Mouse (Mus musculus) gastrocnemius, adult 2 months (tissue): Measurements from ENCODE around the gene Fam133b. TPM values are rescaled to one million over a fixed set of nuclear protein-coding genes. Genes with fewer than 3 reads are reported as not detected.
"Not testable (repeated sequence)": the region's sequence is repeated elsewhere in the genome, so short reads cannot be mapped to it uniquely, and the experiment has no call there.

Source experiments
- DNase-seq: peaks from one replicate; pipeline ENCODE4 v3.0.0; 2022
- H3K27ac ChIP-seq: fragments of 200-600 bp; 2 replicates; pipeline ENCODE4 v1.8.1; 2022; ENCODE audit warnings: mild to moderate bottlenecking
- H3K4me3 ChIP-seq: fragments of 200-600 bp; 2 replicates; pipeline ENCODE4 v1.8.1; 2022; ENCODE audit warnings: mild to moderate bottlenecking, moderate library complexity
- CTCF ChIP-seq: fragments of 200-600 bp; IDR thresholded peaks from 2 replicates; pipeline ENCODE4 v1.8.1; 2022; ENCODE audit warnings: antibody characterized with exemption, mild to moderate bottlenecking, moderate library complexity
- intact Hi-C: fragments of 180-260 bp; cut with DNase I; formaldehyde crosslinking; loops from one replicate; pipeline ENCODE4 v1.15.1; 2025
- total RNA-seq, 2 experiments: library from RNA; stranded (reverse); gene quantifications; 2 replicates each; pipeline ENCODE4 v1.2.3; 2021

The Fam133b gene
- total RNA-seq, 2 experiments from 2014 or later, result 14.5 to 15.7 TPM

DNA sequence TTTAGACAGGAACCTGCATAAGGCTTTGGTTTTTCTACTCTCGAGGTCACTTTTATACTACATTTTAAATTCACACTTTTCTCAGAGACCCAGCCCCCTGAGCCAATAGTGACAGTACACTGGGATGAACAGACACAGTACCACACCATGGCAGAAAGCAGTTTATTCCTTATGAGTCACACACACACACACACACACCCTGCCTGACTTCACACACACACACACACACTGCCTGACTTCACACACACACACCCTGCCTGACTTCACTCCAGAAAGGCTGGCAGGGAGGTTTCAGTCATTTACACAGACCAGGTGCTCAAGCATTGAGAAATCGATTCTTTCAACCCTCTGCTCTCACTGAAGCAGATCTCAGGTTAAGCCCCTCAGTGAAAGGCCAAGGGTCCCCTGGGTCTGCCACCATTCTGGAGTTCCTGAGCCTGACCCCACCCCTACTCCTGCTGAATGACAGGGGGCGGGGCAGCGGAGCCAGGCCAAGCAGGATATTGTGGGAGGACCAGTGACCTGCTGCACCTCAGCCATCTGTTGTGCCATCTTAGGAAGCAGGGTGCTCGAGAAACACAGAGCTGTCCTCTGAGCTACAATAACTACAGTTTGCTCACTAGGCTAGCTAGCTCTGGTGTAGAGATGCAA, 16.5 kb upstream of the Fam133b start:
- no peak for DNase-seq
- TF ChIP-seq CTCF, result no peak
- Histone ChIP-seq H3K27ac (no peak overlapping the region), H3K4me3 (no peak overlapping the region)
- intact Hi-C loops, result no loop called here

DNA sequence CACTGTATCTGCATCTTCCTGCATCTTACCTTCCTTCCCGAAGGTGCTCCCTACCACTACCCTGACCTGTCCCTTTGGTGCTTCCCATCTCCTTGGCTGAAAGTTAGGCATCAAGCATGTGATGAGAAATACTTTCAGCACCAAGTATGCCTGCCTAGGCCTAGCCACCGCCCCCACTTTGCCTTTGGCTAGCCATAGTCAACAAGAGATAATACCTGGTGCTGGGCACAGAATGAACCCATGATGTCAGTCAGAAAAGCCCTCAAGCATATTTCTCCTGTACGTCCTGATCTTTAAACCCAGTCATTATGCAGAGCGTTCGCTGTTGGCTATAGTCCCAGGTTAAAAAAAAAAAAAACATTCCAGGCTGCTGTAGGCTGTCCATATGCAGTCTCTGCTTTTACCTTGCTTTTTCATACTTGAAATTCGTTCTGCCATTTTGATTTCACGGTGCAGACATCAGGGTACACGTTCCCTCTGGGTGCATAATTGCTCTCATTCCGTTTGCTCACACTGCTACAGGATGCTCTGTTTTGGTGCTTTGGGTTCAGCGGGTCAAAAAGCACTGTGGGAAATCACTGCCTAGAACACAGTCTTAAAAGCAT, 13.9 kb upstream of the Fam133b start:
- no peak overlapping the region for H3K27ac ChIP-seq
- DNase-seq, result no peak
- intact Hi-C loops, result no loop called here
- TF ChIP-seq CTCF, result no peak
- H3K4me3 ChIP-seq, result no peak overlapping the region

DNA sequence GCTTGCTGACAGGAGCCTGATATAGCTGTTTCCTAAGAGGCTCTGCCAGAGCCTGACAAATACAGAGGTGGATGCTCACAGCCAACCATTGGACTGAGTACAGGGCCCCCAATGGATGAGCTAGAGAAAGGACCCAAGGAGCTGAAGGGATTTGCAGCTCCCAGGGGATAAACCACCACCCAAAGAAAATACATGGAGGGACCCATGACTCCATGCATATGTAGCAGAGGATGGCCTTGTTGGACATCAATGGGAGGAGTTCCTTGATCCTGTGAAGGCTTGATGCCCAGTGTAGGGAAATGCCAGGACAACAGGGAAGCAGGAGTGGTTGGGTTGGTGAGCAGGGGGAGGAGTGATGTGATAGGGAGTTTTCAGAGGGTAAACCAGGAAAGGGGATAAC, 11.6 kb upstream of the Fam133b start:
- DNase-seq, H3K27ac ChIP-seq, H3K4me3 ChIP-seq, intact Hi-C loops: not testable (repeated sequence)

DNA sequence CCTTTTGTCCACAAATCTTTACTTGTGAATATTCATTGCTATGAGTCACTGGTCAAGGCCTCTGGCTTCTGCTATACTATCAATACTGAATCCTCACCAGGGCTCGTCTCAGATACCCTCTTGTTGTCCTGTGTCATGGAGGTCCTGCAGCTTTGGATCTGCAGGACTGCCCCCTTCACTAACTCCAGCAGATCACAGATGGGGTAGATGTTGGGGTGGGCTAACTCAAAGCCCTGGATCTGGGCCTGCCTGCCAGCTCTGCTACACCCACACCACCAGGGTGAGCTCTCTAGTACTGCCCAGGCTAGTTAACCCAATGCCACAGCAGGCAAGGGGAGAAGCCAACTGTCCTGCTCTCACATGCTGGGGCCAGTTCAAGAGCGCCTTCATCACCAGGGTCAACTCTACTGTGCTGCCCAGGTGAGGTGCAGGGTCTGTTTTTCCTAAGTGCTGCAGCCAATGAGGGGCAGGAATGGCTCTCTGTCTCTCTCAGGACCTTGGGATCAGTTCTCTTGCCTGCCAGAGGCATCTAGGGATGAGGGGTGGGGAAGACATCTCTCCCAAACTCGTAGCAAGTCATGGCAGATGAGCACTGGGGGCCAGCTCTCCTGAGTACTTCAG, 6.9 kb upstream of the Fam133b start:
- no peak for TF ChIP-seq CTCF
- DNase-seq, result no peak
- intact Hi-C loops, result no loop called here

DNA sequence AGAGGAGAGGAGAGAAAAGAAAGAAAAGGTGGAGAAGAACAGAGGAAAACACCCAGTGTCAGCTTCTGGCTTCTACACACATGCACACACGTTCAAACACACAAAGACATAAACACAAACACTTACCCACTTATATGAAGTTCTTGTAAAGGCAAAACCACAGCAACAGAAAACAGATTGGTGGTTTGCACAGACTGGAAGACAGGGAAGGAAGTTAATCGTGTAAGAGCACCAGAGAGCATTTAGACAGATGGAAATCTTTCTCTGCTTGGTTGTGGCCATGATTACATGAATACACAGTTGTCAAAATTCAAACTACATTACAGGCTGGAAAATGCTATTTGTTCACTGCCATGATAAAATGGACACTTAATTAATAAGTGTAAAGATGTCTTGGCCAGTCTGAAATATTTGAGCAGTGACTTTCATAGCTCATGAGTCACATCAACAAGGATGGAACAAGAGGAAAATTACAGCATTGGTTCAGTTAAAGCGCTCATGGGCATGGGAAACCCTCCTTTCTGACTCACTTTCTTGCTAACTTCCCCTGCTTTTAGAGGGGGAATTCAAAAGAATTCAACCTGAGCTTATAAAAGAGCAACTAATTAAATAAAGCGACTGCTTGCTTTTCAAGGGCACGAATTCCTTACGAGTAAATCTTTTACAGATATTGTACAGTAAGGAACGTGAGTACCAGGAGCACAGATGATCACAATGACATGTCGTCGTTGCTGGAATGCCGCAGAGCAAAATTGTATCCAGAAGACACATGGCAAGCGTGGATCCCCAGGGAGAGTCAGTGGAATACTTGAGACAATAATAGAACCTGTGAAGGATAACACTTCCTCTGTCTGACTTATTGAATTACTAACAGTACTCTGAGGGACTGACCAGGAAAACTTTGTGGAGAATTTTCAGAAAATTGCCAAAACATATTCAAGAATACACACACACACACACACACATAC, 4.8 kb upstream of the Fam133b start:
- intact Hi-C loops, result no loop called here
- Histone ChIP-seq H3K4me3 (no peak overlapping the region), H3K27ac (no peak overlapping the region)
- DNase-seq, result no peak
- no peak for TF ChIP-seq CTCF

More for the DNA sequence above, 6.9 kb upstream of the Fam133b start:
- Histone ChIP-seq H3K4me3 (no peak overlapping the region), H3K27ac (no peak overlapping the region)

DNA sequence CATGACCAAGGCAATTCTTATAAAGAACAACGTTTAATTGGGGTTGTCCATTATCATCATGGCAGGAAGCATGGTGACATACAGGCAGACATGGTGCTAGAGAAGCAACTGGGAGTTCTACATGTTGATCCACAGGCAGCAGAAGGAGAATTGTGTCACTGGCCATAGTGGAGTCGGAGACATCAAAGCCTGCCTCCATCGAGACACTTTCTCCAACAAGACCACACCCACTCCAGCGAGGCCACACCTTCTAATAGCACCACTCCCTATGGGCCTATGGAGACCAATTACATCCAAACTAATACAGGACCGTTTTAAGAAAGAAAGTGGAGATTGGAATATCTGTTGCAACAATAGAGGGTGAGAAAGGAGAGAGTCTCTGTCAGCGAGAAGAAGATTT, 1.8 kb upstream of the Fam133b start:
- Histone ChIP-seq H3K27ac (no peak overlapping the region), H3K4me3 (no peak overlapping the region)
- DNase-seq, result no peak
- intact Hi-C loops, result loop anchor here (10.0 kb wide), 1 partner anchor 397 kb away; no protein-coding TSS in a partner anchor
- TF ChIP-seq CTCF, result no peak

DNA sequence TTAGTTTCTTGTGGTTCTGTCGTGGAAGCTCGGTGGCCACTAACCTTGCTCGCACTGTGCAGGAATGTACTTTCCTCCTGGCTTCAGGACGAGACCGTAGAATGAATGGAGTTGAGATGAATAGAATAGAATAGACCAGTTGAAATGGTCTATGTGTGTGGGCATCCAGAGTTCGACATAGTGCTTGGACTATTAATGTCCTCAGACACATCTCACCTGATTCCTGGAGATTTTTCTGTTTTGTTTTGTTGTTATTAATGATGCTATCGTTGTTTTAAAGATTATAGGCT, 792 bp downstream of the Fam133b start:
- peak overlapping the region; percentile 99 for H3K4me3 ChIP-seq
- intact Hi-C loops, result loop anchor here (10.0 kb wide), 1 partner anchor 400 kb away; no protein-coding TSS in a partner anchor
- H3K27ac ChIP-seq, result peak overlapping the region; percentile 97
- no peak for TF ChIP-seq CTCF
- DNase-seq, result no peak

DNA sequence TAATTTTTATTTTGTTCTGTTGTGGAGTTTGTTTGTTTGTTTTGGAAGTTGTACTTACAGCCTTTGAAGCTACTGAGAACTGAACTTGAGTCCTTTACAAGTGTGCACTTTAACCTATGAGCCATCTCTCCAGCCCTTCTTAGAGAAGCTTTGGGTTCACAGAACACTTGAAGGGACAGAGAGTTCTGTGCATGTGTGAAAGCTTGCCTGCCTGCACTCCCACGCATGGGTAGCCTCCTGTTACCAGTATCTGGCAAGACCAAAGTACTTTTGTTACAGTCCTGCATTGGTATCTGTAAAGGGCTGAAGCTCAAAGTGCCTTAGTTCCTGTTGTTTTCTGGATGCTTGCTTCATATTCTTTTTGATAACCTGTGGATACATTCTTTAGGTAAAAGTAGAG, 2.6 kb downstream of the Fam133b start:
- no peak overlapping the region for H3K27ac ChIP-seq
- no peak overlapping the region for H3K4me3 ChIP-seq
- no peak for DNase-seq
- TF ChIP-seq CTCF, result no peak
- intact Hi-C loops, result loop anchor here (5.0 to 10.0 kb wide), 2 partner anchors 51 to 401 kb away; partner anchors contain the start of genes Pex1 and Rbm48

DNA sequence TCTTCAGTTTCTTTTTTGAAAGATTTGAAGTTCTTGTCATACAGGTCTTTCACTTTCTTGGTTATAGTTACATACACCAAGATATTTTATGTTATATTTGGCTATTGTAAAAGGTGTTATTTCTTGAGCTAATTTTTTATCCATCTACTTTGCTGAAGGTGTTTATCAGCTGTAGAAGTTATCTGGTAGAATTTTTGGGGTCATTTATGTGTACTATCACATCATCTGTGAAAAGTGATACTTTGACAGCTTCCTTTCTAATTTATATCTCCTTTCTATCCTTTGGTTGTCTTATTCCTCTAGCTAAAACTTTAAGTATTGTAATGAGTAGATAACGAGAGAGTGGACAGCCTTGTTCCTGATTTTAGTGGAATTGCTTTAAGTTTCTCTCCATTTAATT, 7.8 kb downstream of the Fam133b start:
- no peak for TF ChIP-seq CTCF
- intact Hi-C loops, result no loop called here
- no peak overlapping the region for H3K27ac ChIP-seq
- DNase-seq, result no peak
- H3K4me3 ChIP-seq, result no peak overlapping the region

DNA sequence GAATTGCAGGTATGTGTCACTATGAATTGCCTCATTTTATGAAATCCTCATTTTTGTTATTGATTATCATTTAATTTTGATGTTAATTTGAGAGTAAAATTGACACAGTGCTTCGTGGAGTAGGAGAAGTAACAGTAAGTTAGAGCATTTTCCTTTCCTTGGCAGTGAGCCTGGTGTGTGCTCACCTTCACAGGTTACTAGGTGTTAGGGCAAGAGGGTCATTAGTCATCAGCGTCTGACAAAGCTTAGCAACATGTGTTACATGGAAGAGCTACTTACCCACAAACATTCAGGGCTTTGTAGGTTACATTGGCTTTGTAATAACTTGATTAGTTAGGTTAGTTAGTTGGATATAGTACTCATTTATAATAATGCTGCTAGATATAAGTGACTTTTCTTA, 10.6 kb downstream of the Fam133b start:
- no peak for TF ChIP-seq CTCF
- no peak for DNase-seq
- intact Hi-C loops, result no loop called here

DNA sequence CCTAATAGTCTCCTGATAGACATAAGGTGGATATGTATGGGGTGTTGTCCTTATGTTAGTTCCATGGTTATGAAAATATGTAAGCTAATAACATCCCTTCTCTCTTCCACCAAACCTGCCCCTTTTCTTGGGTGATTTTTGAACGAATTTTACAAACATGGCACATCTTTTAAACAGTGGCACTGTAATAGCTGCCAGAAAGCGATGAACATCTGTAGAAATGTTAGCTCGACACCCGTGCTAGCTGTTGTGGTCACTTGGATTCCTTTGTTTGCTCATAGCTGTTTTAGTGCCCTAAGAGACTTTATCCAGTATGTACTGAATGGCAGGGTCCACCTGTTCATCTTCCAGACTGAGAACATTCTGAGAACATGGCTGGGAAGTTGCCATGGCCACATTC, 27.6 kb downstream of the Fam133b start, which contains the start of gene 1700109H08Rik:
TSS of gene 1700109H08Rik (plus strand) at position 301 of the 400 bp plus-strand sequence.
- DNase-seq, result no peak
- intact Hi-C loops, result no loop called here
- no peak for TF ChIP-seq CTCF
- Histone ChIP-seq H3K27ac (no peak within 1 kb of the TSS), H3K4me3 (no peak within 1 kb of the TSS)

More for the DNA sequence above, 10.6 kb downstream of the Fam133b start:
- H3K4me3 ChIP-seq, result no peak overlapping the region
- no peak overlapping the region for H3K27ac ChIP-seq

DNA sequence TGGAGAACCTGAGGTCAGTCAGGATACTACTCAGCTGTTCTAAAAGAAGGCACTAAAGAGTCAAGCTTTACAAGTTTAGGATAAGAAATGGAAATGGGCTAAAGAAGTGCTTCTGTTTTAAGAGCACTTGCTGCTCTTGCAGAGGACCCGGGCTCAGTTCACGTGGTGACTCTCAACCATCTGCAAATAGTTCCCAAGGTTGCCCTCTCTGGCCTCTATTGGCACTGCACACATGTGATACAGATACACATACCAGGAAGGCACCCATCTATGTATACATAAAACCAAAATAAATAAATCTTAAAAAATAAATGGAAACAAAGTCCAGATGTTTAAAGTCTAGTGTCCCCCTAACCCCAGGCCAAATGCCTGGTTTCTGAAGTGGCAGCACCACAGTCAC, 31.2 kb downstream of the Fam133b start:
- no peak for DNase-seq

More for the DNA sequence above, 31.2 kb downstream of the Fam133b start:
- no peak overlapping the region for H3K4me3 ChIP-seq
- intact Hi-C loops, result no loop called here
- no peak for TF ChIP-seq CTCF
- no peak overlapping the region for H3K27ac ChIP-seq
